Mouse (Mus musculus): ENCODE data around the gene Krt31. TPM values are rescaled to one million over a fixed set of nuclear protein-coding genes. Genes with fewer than 3 reads are reported as not detected.

Gene Krt31
- total and polyA plus RNA-seq, 2 experiments from 2014 or later = 0.93 TPM; not detected in 1

DNA sequence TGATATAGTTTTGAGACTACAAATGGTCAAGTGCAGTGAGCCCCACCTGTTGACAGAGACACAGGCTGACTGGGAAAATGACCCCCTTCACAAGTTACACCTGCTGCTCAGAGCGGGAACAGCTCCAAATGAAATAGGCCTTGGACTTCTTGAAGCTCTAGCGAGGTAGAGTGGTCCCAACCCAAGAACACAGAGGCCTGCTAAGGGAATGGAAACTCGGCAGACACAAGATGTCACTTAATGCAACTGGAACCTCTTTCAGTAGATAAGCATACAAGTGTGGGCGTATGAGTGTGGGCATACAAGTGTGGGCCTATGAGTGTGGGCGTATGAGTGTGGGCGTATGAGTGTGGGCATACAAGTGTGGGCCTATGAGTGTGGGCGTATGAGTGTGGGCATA lies 51.3 kb downstream of the Krt31 start:
- Histone ChIP-seq H3K4me2 (ENCODE audit: low read depth, low read length, poor library complexity, severe bottlenecking) (no peak overlapping the region), H3K9me3 (ENCODE audit: low read length) (no peaks in the 10 kb centered on the region), H3K9ac (replicated peaks; ENCODE audit: low read length, poor library complexity, severe bottlenecking) (no peak overlapping the region), H3K27me3 (ENCODE audit: insufficient read depth, low read length) (no peaks in the 10 kb centered on the region), H3K4me1 (ENCODE audit: insufficient read depth, low read length) (no peaks in the 10 kb centered on the region), H3K27ac (ENCODE audit: low read depth, low read length) (no peak overlapping the region), H3K36me3 (ENCODE audit: insufficient read depth, low read length) (no peaks in the 10 kb centered on the region), H3K4me3 (ENCODE audit: low read depth, low read length) (no peak overlapping the region)
- no peak for DNase-seq (ENCODE audit: low spot score)
- WGBS = 92% methylated on average over 7 of the region's 7 CpGs
- no peak for TF ChIP-seq CTCF (IDR thresholded peaks at IDR 0.05)
- no peak for ATAC-seq (ENCODE audit: low FRiP score)

Other genes starting within 250 kb of the Krt31 start
- not detected in 2 replicates for gene Gm11554, start 246.1 kb downstream of the Krt31 start, total RNA-seq (2014; rRNA removed)
- not detected in 2 replicates for gene Gm11554, start 246.1 kb downstream of the Krt31 start, polyA plus RNA-seq (2015; fragmentation: Nextera tagmentation; extraction: Ambion mirVana)
- gene Krtap4-13, start 240.7 kb downstream of the Krt31 start, total RNA-seq (2014; rRNA removed) = not detected in 2 replicates
- gene Krtap4-13, start 240.7 kb downstream of the Krt31 start, polyA plus RNA-seq (2015; fragmentation: Nextera tagmentation; extraction: Ambion mirVana) = not detected in 2 replicates
- not detected in 2 replicates for gene Gm11564, start 234.9 kb downstream of the Krt31 start, total RNA-seq (2014; rRNA removed)
- gene Gm11564, start 234.9 kb downstream of the Krt31 start, polyA plus RNA-seq (2015; fragmentation: Nextera tagmentation; extraction: Ambion mirVana) = not detected in 2 replicates
- not detected in 2 replicates for gene 2300003K06Rik, start 212.5 kb downstream of the Krt31 start, total RNA-seq (2014; rRNA removed)
- gene 2300003K06Rik, start 212.5 kb downstream of the Krt31 start, polyA plus RNA-seq (2015; fragmentation: Nextera tagmentation; extraction: Ambion mirVana) = not detected in 2 replicates
- not detected in 2 replicates for gene Krtap4-16, start 198.9 kb downstream of the Krt31 start, total RNA-seq (2014; rRNA removed)
- not detected in 2 replicates for gene Krtap4-16, start 198.9 kb downstream of the Krt31 start, polyA plus RNA-seq (2015; fragmentation: Nextera tagmentation; extraction: Ambion mirVana)
- not detected in 2 replicates for gene Gm11568, start 192.6 kb downstream of the Krt31 start, total RNA-seq (2014; rRNA removed)
- gene Gm11568, start 192.6 kb downstream of the Krt31 start, polyA plus RNA-seq (2015; fragmentation: Nextera tagmentation; extraction: Ambion mirVana) = not detected in 2 replicates
- gene Gm11559, start 186.1 kb downstream of the Krt31 start, total RNA-seq (2014; rRNA removed) = not detected in 2 replicates
- not detected in 2 replicates for gene Gm11559, start 186.1 kb downstream of the Krt31 start, polyA plus RNA-seq (2015; fragmentation: Nextera tagmentation; extraction: Ambion mirVana)
- gene Krtap9-1, start 177.2 kb downstream of the Krt31 start, total RNA-seq (2014; rRNA removed) = not detected in 2 replicates
- gene Krtap9-1, start 177.2 kb downstream of the Krt31 start, polyA plus RNA-seq (2015; fragmentation: Nextera tagmentation; extraction: Ambion mirVana) = not detected in 2 replicates
- gene Gm11567, start 171.4 kb downstream of the Krt31 start, total RNA-seq (2014; rRNA removed) = not detected in 2 replicates
- gene Gm11567, start 171.4 kb downstream of the Krt31 start, polyA plus RNA-seq (2015; fragmentation: Nextera tagmentation; extraction: Ambion mirVana) = not detected in 2 replicates
- gene Krtap31-1, start 142.6 kb downstream of the Krt31 start, total RNA-seq (2014; rRNA removed) = not detected in 2 replicates
- gene Krtap31-1, start 142.6 kb downstream of the Krt31 start, polyA plus RNA-seq (2015; fragmentation: Nextera tagmentation; extraction: Ambion mirVana) = not detected in 2 replicates
- not detected in 2 replicates for gene Gm11565, start 135.8 kb downstream of the Krt31 start, total RNA-seq (2014; rRNA removed)
- not detected in 2 replicates for gene Gm11565, start 135.8 kb downstream of the Krt31 start, polyA plus RNA-seq (2015; fragmentation: Nextera tagmentation; extraction: Ambion mirVana)
- gene Krtap31-2, start 114.3 kb downstream of the Krt31 start, total RNA-seq (2014; rRNA removed) = not detected in 2 replicates
- gene Krtap31-2, start 114.3 kb downstream of the Krt31 start, polyA plus RNA-seq (2015; fragmentation: Nextera tagmentation; extraction: Ambion mirVana) = not detected in 2 replicates
- not detected in 2 replicates for gene Krtap9-5, start 102.1 kb downstream of the Krt31 start, total RNA-seq (2014; rRNA removed)
- not detected in 2 replicates for gene Krtap9-5, start 102.1 kb downstream of the Krt31 start, polyA plus RNA-seq (2015; fragmentation: Nextera tagmentation; extraction: Ambion mirVana)
- not detected in 2 replicates for gene Krtap29-1, start 71.5 kb downstream of the Krt31 start, total RNA-seq (2014; rRNA removed)
- gene Krtap29-1, start 71.5 kb downstream of the Krt31 start, polyA plus RNA-seq (2015; fragmentation: Nextera tagmentation; extraction: Ambion mirVana) = not detected in 2 replicates
- not detected in 2 replicates for gene Krtap16-1, start 64.0 kb downstream of the Krt31 start, total RNA-seq (2014; rRNA removed)
- not detected in 2 replicates for gene Krtap16-1, start 64.0 kb downstream of the Krt31 start, polyA plus RNA-seq (2015; fragmentation: Nextera tagmentation; extraction: Ambion mirVana)
- 0.22 and 1.4 TPM in 2 replicates for gene Krtap17-1, start 56.6 kb downstream of the Krt31 start, total RNA-seq (2014; rRNA removed)
- gene Krtap17-1, start 56.6 kb downstream of the Krt31 start, polyA plus RNA-seq (2015; fragmentation: Nextera tagmentation; extraction: Ambion mirVana) = 1.7 TPM in 2 replicates
- gene Krt33a, start 34.3 kb downstream of the Krt31 start, total RNA-seq (2014; rRNA removed) = not detected in 2 replicates
- not detected in 2 replicates for gene Krt33a, start 34.3 kb downstream of the Krt31 start, polyA plus RNA-seq (2015; fragmentation: Nextera tagmentation; extraction: Ambion mirVana)
- not detected in 2 replicates for gene Krt33b, start 20.7 kb downstream of the Krt31 start, total RNA-seq (2014; rRNA removed)
- 0.13 and 0.25 TPM in 2 replicates for gene Krt33b, start 20.7 kb downstream of the Krt31 start, polyA plus RNA-seq (2015; fragmentation: Nextera tagmentation; extraction: Ambion mirVana)
- gene Krt34, start 9.0 kb downstream of the Krt31 start, total RNA-seq (2014; rRNA removed) = not detected in 2 replicates
- not detected in 2 replicates for gene Krt34, start 9.0 kb downstream of the Krt31 start, polyA plus RNA-seq (2015; fragmentation: Nextera tagmentation; extraction: Ambion mirVana)
- gene Krt32, start 37.7 kb upstream of the Krt31 start, total RNA-seq (2014; rRNA removed) = not detected in 2 replicates
- not detected in 2 replicates for gene Krt32, start 37.7 kb upstream of the Krt31 start, polyA plus RNA-seq (2015; fragmentation: Nextera tagmentation; extraction: Ambion mirVana)
- 0.60 TPM in 1 of 2 replicates, not detected in the other for gene Krt35, start 45.7 kb upstream of the Krt31 start, total RNA-seq (2014; rRNA removed)
- 0.10 TPM in 1 of 2 replicates, not detected in the other for gene Krt35, start 45.7 kb upstream of the Krt31 start, polyA plus RNA-seq (2015; fragmentation: Nextera tagmentation; extraction: Ambion mirVana)
- gene Krt36, start 55.1 kb upstream of the Krt31 start, total RNA-seq (2014; rRNA removed) = 0.44 TPM in 1 of 2 replicates, not detected in the other
- gene Krt36, start 55.1 kb upstream of the Krt31 start, polyA plus RNA-seq (2015; fragmentation: Nextera tagmentation; extraction: Ambion mirVana) = not detected in 2 replicates
- gene Krt13, start 71.0 kb upstream of the Krt31 start, total RNA-seq (2014; rRNA removed) = not detected in 2 replicates
- not detected in 2 replicates for gene Krt13, start 71.0 kb upstream of the Krt31 start, polyA plus RNA-seq (2015; fragmentation: Nextera tagmentation; extraction: Ambion mirVana)
- gene Krt15, start 85.4 kb upstream of the Krt31 start, total RNA-seq (2014; rRNA removed) = 0.33 and 6.0 TPM in 2 replicates
- 0.22 and 0.43 TPM in 2 replicates for gene Krt15, start 85.4 kb upstream of the Krt31 start, polyA plus RNA-seq (2015; fragmentation: Nextera tagmentation; extraction: Ambion mirVana)
- 1.6 and 5.4 TPM in 2 replicates for gene Krt19, start 98.1 kb upstream of the Krt31 start, total RNA-seq (2014; rRNA removed)
- gene Krt19, start 98.1 kb upstream of the Krt31 start, polyA plus RNA-seq (2015; fragmentation: Nextera tagmentation; extraction: Ambion mirVana) = 6.5 and 8.1 TPM in 2 replicates
- gene Krt9, start 142.7 kb upstream of the Krt31 start, total RNA-seq (2014; rRNA removed) = not detected in 2 replicates
- gene Krt9, start 142.7 kb upstream of the Krt31 start, polyA plus RNA-seq (2015; fragmentation: Nextera tagmentation; extraction: Ambion mirVana) = not detected in 2 replicates
- gene Krt14, start 157.0 kb upstream of the Krt31 start, total RNA-seq (2014; rRNA removed) = 0.42 and 9.5 TPM in 2 replicates
- gene Krt14, start 157.0 kb upstream of the Krt31 start, polyA plus RNA-seq (2015; fragmentation: Nextera tagmentation; extraction: Ambion mirVana) = 0.54 and 0.75 TPM in 2 replicates
- not detected in 2 replicates for gene Krt16, start 198.4 kb upstream of the Krt31 start, total RNA-seq (2014; rRNA removed)
- gene Krt16, start 198.4 kb upstream of the Krt31 start, polyA plus RNA-seq (2015; fragmentation: Nextera tagmentation; extraction: Ambion mirVana) = not detected in 2 replicates
- gene Krt17, start 210.5 kb upstream of the Krt31 start, total RNA-seq (2014; rRNA removed) = 0.52 and 5.5 TPM in 2 replicates
- 1.2 and 1.5 TPM in 2 replicates for gene Krt17, start 210.5 kb upstream of the Krt31 start, polyA plus RNA-seq (2015; fragmentation: Nextera tagmentation; extraction: Ambion mirVana)
- 0.27 TPM in 1 of 2 replicates, not detected in the other for gene Krt42, start 219.3 kb upstream of the Krt31 start, total RNA-seq (2014; rRNA removed)
- not detected in 2 replicates for gene Krt42, start 219.3 kb upstream of the Krt31 start, polyA plus RNA-seq (2015; fragmentation: Nextera tagmentation; extraction: Ambion mirVana)

Data from midbrain, postnatal 0 days (tissue).